Mouse (Mus musculus) ovary, postnatal 10 days (tissue): ENCODE data around the gene Clptm1.
"Not testable (repeated sequence)": the region's sequence is repeated elsewhere in the genome, so short reads cannot be mapped to it uniquely, and the experiment has no call there.

Experiments
- DNase-seq: peaks from one replicate; pipeline ENCODE4 v3.0.0; 2022; ENCODE audit warnings: low spot score

Gene Clptm1

DNA sequence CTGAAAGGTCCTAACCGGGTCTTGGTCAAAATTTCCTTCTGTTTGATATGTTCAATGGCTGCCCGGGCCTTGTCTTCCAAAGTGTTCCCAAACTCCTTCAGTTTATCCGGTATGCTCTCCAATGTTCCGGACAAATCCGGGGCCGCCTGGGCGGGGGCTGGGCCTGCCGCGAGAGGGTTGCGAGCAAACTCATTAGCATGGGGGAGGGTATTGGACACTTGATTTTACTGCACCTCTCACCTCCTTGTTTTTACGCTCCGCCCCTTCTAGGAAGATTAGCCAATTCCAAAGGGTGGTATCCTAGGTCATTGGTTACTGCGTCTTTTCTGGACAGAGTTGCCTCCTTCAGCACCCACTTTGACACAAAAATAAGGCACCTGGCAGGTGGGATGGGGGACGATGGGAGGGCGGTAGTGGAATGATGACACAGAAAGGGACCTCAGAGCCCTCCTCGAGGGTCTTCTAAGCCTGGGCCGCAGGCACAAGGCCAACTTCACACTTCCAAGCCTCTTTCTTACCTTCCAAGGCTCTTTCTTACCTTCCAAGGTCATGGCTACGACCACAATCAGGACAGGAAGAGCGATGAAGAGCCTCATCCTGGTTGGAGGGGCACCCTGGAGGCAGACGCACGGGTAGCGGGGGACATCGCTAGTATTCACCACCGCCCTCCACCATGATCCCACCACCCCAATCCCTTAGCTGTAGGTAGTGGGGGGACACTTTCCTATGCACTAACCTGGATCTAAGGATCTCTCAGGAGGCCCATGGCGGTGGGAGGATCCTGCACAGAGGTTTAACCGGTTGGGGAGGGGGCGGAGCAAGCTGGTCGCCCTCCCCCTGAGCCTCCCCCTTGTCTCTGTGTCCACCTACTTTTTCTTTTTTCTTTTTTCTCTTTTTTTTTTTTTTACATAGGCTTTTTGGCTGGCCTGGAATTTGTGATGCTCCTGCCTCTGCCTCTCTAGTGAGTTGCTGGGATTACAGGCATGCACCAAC is 27.3 kb upstream of the Clptm1 start, which contains the start of gene Apoc1:
Apoc1 (minus strand) TSS at position 788 of the 993 bp plus-strand sequence.
- DNase-seq: no peak

DNA sequence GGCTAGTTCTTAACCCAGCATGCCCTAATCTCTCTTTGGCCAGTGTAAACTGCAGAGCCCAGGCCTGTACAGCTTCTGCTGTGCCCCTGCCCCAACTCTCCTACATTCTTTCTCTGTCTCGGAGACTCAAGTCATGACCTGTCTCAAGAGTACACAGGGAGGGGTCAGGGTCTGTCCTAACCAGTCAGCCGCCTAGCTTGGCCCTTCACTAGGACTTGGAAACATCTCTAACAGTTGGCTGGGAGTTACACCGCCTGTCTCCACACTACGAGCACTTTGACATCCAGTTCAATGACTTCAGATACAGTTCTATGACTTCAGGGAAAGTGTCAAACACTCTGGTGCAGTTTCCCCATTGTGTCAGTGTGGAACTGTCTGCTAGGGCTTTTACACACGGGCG is 26.6 kb upstream of the Clptm1 start:
- no peak for DNase-seq

DNA sequence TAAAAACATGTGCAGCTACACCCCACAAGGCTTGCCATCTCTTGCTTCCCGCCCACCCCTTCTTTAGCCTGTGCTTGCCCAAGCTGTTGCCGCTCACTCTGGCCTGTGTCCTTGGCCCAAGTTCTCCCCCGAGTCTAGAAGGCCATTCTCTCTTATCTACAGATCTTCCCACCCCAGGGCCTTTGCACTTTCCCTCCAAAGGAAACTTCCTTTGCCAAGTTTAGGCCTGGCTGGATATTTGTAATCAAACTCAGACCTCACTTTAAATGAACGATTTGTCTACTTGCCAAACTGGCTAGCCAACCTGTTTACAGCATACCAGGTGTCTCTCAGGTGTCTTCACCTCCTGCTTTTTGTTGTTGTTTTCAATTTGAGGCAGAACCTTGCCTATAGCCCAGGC is 26.0 kb upstream of the Clptm1 start:
- no peak for DNase-seq

DNA sequence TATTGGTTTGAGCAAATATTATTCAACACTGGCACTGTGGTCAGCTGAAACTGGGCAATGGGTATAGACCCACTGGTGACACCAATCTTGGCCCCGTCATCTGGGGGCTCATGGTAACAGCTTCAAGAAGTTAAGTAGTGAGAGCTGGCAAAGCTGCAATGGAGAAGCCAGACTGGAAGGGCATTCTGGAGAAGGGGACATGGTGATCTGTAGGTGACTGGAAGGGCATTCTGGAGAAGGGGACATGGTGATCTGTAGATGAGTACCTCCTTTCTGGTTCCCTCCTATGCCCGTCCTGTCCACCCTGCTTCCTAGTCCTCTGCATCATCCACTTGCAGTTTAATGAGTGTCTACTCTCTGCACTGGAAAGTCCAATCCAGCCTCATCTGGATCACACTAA is 23.8 kb upstream of the Clptm1 start:
- DNase-seq: no peak

DNA sequence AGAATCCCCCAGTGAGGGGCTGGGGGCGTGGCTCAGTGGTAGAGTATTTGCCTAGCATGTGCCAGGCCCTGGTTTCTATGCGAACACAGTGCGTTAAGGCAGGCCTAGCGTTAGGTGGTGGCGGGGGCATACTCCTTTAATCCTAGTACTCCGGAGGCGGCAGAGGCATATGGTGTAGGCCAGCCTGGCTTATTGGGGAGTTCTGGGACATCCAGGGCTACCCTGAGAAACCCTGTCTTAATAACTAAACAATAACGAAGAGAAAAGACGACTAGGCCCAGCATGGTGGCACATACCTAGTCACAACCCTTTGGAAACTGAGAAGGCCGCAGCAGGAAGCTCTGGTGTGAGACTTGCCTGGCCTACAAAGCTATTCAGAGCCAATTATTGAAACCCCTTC is 23.3 kb upstream of the Clptm1 start:
- no peak for DNase-seq

DNA sequence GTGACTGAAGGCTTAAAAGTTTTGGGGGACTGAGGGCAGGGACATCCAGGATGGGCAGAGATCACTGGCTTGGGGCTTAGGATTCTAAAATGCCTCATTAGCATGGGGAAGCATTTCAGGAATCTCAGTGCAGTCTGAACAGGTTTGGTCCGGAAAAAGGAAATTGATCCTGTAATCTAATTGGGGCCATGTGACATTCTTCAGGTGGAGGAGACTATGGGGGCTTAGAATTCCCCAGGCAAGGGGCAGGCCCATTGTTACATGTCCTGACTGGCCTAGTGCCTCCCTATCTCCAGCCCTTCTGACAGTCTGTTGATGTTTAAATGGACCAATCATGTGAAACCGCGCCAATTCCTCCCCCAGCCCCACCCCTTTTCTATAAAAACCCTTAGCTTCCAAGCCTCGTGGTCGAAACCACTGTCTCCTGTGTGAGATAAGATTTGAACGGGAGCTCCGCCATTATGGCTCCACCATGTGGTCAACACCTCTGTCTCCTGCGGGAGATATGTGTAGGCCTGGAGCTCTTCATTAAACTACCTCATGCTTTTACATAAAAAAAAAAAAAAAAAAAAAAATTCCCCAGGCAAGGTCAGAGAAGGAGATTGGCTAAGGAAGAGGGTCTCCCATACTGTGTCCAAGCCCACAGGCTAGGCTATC is 22.2 kb upstream of the Clptm1 start:
- DNase-seq: not testable (repeated sequence)

DNA sequence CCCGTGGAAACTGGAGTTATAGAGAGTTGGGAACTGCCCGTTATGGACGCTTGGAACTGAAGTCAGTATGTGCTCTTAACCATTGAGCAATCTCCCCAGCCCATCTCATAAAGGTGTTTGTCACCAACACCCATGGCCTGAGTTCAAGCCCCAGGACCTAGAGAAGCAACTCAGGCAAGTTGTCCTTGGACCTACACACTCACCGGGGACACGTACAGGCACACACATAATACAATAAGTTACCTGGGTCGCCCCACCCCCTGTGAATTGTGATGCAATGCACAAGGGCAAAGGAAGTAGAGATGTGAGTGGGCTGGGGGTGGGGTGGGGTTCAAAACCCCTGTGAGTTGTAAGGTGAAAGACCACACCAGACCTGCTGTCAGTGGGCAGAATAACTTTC is 21.7 kb upstream of the Clptm1 start:
- no peak for DNase-seq

DNA sequence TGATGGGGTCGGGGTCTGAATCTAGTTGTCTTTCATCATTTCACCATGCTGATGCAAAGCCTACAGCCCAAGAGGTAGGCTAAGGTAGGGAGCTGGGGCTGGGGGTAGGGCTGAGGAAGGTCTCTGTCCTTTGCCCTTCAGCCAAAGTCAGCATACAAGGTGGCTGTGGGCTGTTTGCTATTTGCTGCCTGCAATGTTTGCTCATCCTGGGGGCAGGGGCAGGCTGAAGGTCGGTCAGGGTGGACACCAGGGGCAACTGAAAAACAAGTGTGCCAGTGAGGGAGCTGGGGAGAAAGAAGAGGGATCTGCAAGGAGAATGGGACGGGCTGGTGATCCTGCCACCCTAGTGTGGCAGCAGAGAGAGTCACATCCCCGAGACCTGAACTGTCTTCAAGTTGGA is 20.5 kb upstream of the Clptm1 start:
- no peak for DNase-seq

DNA sequence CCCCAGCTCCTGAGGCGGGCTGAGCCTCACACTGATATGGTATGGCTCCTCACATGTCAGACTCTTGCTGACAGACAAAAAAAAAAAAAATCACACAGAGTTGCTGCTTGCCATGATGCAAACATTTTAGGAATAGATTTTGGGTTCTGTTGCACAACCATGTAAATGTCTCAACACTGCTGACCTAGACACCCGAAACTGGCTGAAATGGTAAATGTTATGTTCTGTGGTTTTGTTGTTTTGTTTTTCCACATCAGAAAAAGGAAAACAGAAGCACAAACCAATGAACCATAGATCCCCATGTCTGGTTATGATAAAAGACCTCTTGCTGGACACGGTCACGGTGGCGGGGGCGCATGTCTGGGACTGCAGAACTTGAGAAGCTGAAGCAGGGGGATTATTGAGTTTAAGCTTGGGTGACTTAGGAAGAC is 19.0 kb upstream of the Clptm1 start:
- no peak for DNase-seq

DNA sequence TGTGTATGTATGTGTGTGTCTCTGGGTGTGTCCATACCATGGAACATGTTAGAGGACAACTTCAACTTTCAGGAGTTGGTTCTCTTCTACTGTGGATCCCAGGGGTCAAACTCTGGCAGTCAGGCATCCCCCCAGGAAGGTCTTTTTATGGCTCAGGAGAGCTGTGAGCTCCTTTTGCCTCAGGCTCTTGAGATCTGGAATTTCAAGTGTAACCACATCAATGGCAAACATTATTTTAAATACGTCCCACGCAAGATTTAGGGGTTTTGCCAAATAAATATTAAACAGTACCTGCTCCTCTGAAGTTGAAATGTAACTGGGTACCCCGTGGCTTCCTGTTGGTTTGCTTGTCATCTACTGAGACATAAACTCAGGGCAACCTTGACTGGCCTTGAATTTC is 18.1 kb upstream of the Clptm1 start:
- no peak for DNase-seq

DNA sequence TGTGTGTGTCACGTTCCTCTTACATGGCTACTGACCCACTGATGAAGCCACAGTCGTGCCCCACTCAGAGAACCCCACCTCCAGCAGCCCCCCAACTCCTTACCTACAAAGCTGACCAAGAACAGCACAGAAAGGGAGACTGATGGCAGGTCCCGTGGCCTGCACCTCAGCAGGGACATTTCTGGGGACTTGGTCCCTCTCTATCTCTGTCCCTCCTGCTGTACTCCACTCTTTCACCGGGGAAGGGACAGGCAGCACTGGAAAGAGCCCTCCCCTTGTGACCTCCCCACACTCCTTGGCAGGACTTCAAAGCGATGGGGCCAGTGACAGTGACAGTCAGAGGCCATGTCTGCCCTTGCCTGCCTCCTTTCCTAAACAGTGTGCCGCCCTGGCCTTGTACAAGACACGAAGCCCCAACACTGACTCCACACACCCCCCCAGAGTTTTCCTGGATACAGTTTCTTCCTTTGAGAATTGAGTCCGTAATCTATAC is 16.4 kb upstream of the Clptm1 start, which contains the start of the genes Gm44805 and Apoc4:
Gm44805 (minus strand) TSS at position 222 of the 493 bp plus-strand sequence.
Apoc4 (minus strand) TSS at position 278 of the 493 bp plus-strand sequence.
- DNase-seq: no peak

DNA sequence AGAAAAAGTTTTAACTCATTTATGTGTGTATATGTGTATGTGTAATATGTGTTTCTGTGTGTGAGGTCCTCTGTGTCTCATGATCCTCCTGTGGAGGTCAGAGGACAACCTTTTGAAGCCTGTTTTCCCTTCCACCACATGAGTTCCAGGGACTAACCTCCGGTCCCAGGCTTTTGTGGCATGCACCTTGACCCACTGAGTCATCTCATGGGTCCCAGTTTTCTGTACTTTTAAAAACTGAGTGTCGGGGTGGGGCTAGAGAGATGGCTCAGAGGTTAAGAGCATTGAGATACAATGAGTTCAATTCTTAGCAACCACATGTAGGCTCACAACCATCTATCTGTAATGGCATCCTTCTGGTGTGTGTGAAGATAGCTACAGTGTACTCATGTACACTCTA is 15.9 kb upstream of the Clptm1 start:
- DNase-seq: no peak

DNA sequence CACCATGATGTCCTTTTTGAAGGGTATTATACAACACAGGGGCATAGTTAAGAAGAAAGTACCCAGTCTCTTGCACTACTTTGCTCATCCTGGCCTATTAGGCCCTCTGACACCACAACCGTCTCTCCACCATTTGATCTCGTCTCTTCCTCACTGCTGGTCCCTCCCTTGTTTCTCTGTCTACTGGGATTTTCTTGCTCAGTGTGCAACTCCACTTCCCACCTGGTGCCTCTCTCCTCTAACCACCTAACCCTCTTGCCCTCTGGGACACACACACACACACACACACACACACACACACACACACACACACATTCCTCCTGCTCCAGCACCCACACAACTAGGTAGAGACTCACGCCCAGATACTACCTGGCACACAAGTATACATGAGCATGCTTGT is 14.1 kb upstream of the Clptm1 start:
- no peak for DNase-seq

DNA sequence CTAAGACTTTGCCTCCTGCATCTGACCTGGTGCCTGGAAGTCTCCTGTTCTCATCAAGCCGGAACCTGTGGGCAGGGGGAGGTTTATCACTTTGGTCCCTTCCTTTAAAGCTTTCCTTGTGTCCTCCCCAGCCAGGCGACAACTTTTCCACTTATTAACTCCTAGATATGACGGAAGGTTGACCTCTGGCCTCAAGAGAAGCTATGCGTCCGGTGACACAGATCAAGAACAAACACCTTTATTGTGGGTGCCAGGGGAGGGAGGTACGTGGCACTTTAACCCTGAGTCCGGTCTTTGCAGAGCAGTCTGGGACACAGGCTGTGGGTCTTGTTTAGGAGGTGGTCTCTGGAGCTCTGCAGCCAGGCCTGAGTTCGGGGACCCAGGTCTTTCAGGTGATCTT is 13.0 kb upstream of the Clptm1 start, which contains the start of gene Apoc2:
Apoc2 (minus strand) TSS at position 70 of the 400 bp plus-strand sequence.
- DNase-seq: no peak

DNA sequence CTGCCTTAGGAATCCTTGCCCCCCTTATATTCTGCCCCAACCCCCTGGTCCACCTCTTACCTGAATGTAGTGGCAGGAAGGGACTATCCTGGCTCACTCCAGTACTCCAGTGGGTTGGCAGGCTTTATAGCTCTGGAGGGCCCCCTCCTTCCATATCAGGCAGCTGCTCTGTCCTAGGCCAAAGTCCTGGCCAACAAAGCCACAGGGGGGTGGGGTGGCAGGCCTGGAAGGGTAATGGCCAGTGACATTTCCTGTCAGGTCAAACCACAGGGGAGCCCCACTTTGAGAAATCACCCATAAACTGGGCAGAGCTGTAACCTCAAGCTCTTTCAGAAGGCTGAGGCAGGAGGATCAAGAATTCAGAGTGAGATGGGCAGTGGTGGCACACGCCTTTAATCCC is 11.8 kb upstream of the Clptm1 start:
- DNase-seq: no peak

DNA sequence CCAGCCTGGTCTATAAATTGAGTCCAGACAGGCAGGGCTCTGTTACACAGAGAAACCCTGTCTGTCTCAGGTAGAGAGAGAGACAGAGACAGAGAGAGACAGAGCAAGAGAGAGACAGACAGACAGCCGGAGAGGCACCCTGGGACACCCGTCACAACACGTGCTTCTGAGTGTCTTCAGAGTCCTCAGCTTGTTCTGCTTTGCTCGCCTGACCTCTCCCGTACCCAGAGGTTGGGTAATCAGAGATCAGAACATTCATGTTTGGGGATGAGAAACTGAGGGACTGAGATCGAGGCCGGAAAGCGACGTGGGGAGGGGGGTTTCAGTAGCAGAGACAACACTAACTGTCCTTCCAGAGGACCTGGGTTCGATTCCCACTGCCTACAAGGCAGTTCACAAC is 11.0 kb upstream of the Clptm1 start:
- DNase-seq: no peak

DNA sequence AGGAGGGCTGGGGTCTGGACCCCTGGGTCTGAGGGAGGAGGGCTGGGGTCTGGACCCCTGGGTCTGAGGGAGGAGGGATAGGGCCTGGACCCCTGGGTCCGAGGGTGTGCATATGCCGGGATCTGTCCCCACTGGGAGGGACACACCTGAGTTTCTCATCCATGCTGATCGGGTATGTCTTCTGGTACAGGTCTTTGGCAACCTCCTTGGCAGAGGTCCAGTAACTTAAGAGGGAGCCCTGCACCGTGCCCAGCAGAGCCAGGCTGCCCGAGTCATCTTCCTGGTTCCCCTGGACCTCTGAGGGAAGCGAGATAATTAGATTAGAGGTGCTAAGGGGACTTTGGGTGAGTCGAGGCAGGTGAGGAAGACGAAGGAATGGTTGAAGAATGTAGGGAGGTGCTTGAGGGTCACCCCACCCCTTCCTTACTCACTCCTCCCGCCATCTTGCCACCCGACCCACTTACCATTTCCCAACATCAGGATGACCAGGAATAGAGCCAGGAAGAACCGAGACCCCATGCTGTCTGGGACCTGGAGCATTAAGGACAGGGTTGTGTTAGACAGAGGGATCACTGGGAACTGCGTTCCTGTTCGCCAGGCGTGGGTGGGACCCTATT is 8.4 kb upstream of the Clptm1 start:
- DNase-seq: no peak

DNA sequence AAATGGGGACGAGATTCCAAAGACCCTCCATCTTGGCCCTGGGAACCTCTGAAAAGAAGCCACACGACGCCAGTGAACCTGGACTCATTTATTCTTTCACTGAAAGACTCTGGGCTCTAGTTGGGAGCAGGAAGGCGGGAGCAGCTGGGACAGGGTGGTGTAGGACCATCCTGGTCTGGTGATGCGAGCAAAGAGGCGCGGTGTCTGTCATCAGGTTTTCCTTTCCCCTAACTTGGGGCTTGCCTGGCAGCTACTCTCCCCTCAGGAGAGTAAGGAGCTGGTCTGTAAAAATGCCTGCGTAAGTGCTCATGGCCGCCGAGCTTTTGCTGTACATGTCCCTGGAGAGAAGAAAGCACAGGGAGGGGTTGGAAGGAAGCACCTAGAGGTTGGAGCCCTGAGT is 6.7 kb upstream of the Clptm1 start:
- no peak for DNase-seq

DNA sequence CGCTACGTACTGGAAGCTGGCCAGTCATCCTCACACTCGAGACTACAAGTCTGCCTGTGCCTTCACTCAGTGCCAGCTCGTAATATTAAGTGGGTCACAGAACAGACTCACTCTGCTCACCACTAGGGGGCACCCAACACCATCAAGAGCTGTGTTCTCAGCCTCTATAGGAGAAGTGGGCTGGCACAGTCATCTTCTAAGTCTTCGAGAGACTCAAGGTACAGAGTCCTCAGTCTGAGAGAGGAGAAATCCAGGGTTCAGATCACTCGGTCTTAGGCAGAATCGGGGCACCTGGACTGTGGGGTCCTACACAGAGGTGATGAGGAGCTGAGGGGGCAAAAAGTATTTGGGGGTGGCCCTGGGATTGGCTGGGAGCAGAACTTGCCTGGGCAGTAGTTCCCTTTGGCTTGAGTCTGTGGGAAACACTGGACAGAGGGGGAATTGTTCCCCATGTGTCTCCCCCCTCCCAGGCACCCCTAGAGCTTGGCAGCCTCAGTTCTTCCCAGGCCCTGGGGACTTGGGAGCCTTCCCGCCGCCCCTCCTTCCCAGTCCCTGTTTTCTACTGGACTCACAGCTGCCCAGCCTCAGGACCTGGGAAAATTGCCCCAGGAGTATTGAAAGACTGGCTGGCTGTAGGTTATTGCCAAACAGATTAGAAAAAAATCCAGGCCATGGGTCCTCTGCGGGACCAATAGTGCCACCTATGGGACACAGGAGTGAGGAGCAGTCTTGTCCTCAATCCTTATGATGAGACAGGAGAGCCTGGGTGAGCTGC is 4.3 kb upstream of the Clptm1 start:
- peak; percentile 78 for DNase-seq

DNA sequence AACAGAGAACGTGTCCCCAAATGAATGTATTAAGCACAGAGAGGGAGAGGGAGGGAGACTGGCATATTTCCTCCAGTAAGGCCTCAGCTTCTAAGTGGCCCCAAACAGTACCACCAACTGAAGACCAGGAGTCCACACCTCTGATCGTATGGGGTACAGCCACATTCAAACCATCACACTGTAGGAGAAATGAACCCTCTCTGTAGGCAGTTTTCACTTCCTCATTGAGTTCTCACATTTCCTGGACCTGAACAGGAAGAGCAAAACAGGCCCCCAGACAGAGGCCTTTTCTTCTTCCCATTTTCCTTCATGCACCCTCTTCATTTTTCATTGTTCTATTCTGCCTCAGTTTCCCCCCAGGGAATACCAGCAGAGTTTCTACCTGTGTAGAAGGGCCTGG is 2.6 kb upstream of the Clptm1 start:
- DNase-seq: no peak

DNA sequence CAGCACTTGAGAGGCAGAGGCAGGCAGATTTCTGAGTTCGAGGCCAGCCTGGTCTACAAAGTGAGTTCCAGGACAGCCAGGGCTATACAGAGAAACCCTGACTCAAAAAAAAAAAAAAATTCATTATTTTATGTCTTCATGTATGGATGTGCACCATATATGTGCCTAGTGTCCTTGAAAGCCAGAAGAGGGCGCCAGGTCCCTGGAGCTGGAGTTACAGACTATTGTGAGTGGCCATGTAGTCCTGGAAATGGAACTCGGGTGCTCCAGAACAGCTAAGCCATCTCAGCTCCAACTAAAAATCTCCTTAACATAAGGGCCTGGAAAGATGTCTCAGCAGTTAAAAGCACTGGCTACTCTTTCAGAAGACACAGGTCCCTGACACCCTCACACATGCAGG is 1.9 kb upstream of the Clptm1 start:
- DNase-seq: no peak
